Mouse (Mus musculus) stomach, postnatal 0 days (tissue): ENCODE measurements around the gene Gtdc1. TPM values are rescaled to one million over a fixed set of nuclear protein-coding genes. Genes with fewer than 3 reads are reported as not detected.
A peak's percentile ranks its signal among the peaks of the same experiment; 100 is the strongest.

Experiments
- ATAC-seq: fragments of 200-750 bp; cut with Nextera tagmentation; 2 replicates; pipeline ENCODE4 v1.8.0; 2017; ENCODE audit not compliant: low FRiP score, low TSS enrichment
- DNase-seq: peaks from one replicate; pipeline ENCODE4 v3.0.0-alpha.2; 2016; ENCODE audit warnings: low spot score
- H3K27ac ChIP-seq: fragments of 300-500 bp; sonication (generic); replicated peaks from 2 replicates; pipeline ENCODE4 v1.5.1; 2014; ENCODE audit warnings: mild to moderate bottlenecking, control low read depth
- H3K27me3 ChIP-seq: fragments of 300-500 bp; sonication (generic); 2 replicates; pipeline ENCODE4 v1.6.1; 2014; ENCODE audit warnings: low read length; ENCODE audit not compliant: control insufficient read depth, insufficient read depth
- H3K36me3 ChIP-seq: fragments of 300-500 bp; sonication (generic); 2 replicates; pipeline ENCODE4 v1.6.1; 2014; ENCODE audit warnings: low read length, mixed read lengths; ENCODE audit not compliant: control insufficient read depth, insufficient read depth
- H3K4me1 ChIP-seq: fragments of 300-500 bp; sonication (generic); replicated peaks from 2 replicates; pipeline ENCODE4 v1.6.1; 2014; ENCODE audit warnings: antibody characterized with exemption; ENCODE audit not compliant: control insufficient read depth, insufficient read depth
- H3K4me2 ChIP-seq: fragments of 300-500 bp; sonication (generic); replicated peaks from 2 replicates; pipeline ENCODE4 v1.6.1; 2014; ENCODE audit warnings: low read depth, mild to moderate bottlenecking, control low read depth, moderate library complexity
- H3K4me3 ChIP-seq: fragments of 300-500 bp; sonication (generic); 2 replicates; pipeline ENCODE4 v1.5.1; 2014; ENCODE audit warnings: low read depth, low read length, control low read depth
- H3K9ac ChIP-seq: fragments of 300-500 bp; sonication (generic); 2 replicates; pipeline ENCODE4 v1.6.1; 2014; ENCODE audit warnings: mild to moderate bottlenecking, low read length, control low read depth, mixed read lengths
- H3K9me3 ChIP-seq: fragments of 300-500 bp; sonication (generic); 2 replicates; pipeline ENCODE4 v1.6.1; 2016; ENCODE audit warnings: low read length; ENCODE audit not compliant: control insufficient read depth
- CTCF ChIP-seq: IDR thresholded peaks from 2 replicates; pipeline ENCODE4 v1.5.1; 2016; ENCODE audit warnings: antibody characterized with exemption, low read depth, mild to moderate bottlenecking, moderate library complexity
- EP300 ChIP-seq: optimal IDR thresholded peaks from 2 replicates; pipeline ENCODE3; 2016; ENCODE audit warnings: antibody characterized with exemption
- WGBS: fragments of 180-500 bp; shearing (Covaris S2); extraction: QIAGEN DNeasy Blood & Tissue Kit; methylation state at CpG from one replicate; pipeline ENCODE4 v1.1.7; 2014; 5-methylcytosine and 5-hydroxymethylcytosine counted together
- polyA plus RNA-seq: library from polyadenylated mRNA; unstranded; fragments of >200 nt; fragmentation: Nextera tagmentation; extraction: Ambion mirVana; gene quantifications from 2 replicates; pipeline ENCODE4 v1.2.1, GENCODE M21; 2015

Gtdc1 gene
- polyA plus RNA-seq, 1 experiment from 2014 or later: 6.3 TPM

DNA sequence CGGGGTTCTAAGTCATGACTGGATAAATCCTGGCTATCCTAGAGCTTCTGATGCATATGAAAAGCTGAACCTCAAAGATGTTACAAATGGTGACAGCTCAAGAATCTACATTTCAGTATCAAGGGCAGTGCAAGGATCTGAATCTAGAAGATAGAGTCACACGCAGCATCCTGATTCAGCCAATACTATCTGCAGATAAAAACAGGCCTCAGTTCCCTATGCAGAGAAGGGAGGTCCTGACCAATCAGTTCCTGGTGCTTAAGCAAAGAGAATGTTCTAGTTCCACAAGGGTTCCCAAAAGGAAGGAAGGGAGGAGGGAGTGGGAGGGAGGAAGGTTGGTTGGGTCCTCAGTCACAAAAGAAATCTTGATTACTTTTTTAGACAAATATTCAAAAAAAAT, 5.0 kb downstream of the Gtdc1 start:
- Histone ChIP-seq H3K9ac (no peak overlapping the region), H3K4me2 (no peak overlapping the region)

DNA sequence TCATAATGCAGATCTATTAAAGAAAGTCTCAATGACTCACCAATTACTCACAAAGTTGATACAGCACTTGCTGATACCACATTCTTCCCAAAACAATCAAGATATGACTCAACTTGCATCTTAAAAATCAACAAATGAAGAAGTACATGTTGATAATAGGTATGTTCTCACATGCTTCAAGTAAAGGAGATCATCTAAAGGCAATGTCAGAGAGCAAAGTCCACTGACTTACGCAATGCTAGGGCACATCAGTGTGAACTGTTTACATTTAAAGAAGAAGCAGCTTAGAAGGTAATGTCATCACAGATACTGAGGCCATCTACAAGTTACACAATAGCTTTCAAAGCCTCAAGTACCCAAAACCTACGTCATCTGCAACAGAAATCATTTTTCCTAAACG, 7.0 kb downstream of the Gtdc1 start:
- Histone ChIP-seq H3K36me3 (no peaks in the 10 kb centered on the region), H3K9me3 (no peaks in the 10 kb centered on the region), H3K9ac (no peak overlapping the region), H3K4me2 (no peak overlapping the region), H3K27ac (no peak overlapping the region), H3K4me3 (no peak overlapping the region), H3K4me1 (no peaks in the 10 kb centered on the region), H3K27me3 (no peaks in the 10 kb centered on the region)
- DNase-seq (no peak), ATAC-seq (0 out of 2 replicates have a peak, but pooled peaks have one; percentile 47)
- no peak for TF ChIP-seq EP300
- no peak for TF ChIP-seq CTCF
- 61% methylated on average over 3 of the region's 3 CpGs for WGBS

More for the DNA sequence above, 5.0 kb downstream of the Gtdc1 start:
- Histone ChIP-seq H3K27me3 (no peaks in the 10 kb centered on the region), H3K36me3 (no peaks in the 10 kb centered on the region), H3K4me3 (no peak overlapping the region), H3K4me1 (no peaks in the 10 kb centered on the region), H3K27ac (no peak overlapping the region), H3K9me3 (no peaks in the 10 kb centered on the region)
- TF ChIP-seq CTCF (no peak), EP300 (no peak)
- 89% methylated on average over 2 of the region's 2 CpGs for WGBS
- DNase-seq (no peak), ATAC-seq (no peak)

DNA sequence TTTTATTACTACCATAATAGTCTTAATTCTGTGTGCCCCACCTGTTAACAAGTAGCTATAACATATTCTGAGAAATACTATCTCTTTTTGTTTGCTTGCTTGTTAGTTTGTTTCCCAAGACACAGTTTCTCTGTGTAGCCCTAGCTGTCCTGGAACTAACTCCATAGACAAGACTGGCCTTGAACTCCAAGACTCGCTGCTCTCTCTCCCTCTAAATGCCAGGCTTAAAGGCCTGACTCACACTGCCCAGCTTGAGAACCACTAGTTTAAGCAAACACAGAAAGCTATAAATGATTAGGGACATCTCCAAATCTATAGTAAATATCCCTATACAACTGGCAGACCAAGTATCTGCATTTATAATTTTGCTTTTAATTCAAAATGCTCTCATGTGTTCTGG, 8.1 kb downstream of the Gtdc1 start:
- Histone ChIP-seq H3K36me3 (no peaks in the 10 kb centered on the region), H3K27me3 (no peaks in the 10 kb centered on the region), H3K4me1 (no peaks in the 10 kb centered on the region), H3K27ac (no peak overlapping the region), H3K9me3 (no peaks in the 10 kb centered on the region), H3K4me2 (no peak overlapping the region), H3K4me3 (no peak overlapping the region), H3K9ac (no peak overlapping the region)
- ATAC-seq (no peak), DNase-seq (no peak)
- 54% methylated on average over 1 of the region's 1 CpGs for WGBS
- TF ChIP-seq CTCF (no peak), EP300 (no peak)

DNA sequence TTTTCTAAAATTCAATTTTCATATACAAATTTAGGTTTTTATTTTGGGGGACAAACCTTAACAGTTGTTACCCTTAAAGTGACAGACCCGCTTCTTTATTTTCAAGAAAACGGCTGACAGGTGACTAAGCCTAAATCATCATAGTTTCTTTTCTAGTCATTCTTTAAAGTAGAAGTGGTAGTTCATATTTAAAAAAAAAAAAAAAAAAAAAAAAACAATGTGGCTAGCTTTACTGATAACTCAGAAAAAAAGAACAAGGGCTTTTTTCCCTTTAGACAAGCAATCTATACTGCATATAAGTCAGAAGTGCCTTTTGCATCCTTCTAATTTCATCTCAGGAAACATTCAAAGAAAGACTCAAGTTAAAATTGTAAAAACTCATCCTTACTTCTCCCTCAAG, 8.7 kb downstream of the Gtdc1 start:
- Histone ChIP-seq H3K4me2 (no peak overlapping the region), H3K27ac (no peak overlapping the region), H3K36me3 (no peaks in the 10 kb centered on the region), H3K4me1 (no peaks in the 10 kb centered on the region), H3K9me3 (no peaks in the 10 kb centered on the region), H3K9ac (no peak overlapping the region), H3K4me3 (no peak overlapping the region), H3K27me3 (no peaks in the 10 kb centered on the region)
- no peak for ATAC-seq
- WGBS: 97% methylated on average over 2 of the region's 2 CpGs
- DNase-seq: no peak
- TF ChIP-seq CTCF (no peak), EP300 (no peak)

DNA sequence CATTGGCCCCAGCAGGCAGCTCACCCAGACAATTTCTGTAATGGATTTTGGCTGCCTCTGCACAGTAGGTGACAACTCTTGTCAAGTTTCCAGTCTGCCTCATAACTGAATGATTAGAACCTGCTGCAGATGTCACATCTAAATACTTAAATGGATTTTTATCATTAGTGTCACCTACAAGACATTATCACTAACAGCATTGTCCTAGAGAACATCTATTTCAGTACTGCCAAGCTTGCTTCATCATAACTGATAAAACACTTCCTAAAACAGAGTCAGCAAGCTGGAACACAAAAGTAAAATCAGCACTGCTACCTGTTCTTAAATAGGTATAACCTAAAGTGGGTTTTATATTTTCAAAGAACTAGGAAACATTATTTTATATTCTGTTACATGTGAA, 11.2 kb downstream of the Gtdc1 start:
- H3K9me3 ChIP-seq: no peaks in the 10 kb centered on the region
- no peaks in the 10 kb centered on the region for H3K4me1 ChIP-seq
- H3K36me3 ChIP-seq: no peaks in the 10 kb centered on the region
- H3K4me3 ChIP-seq: no peak overlapping the region
- ATAC-seq: no peak
- no peak for TF ChIP-seq CTCF
- no peak overlapping the region for H3K9ac ChIP-seq
- H3K27me3 ChIP-seq: no peaks in the 10 kb centered on the region
- DNase-seq: no peak
- H3K27ac ChIP-seq: no peak overlapping the region
- no peak overlapping the region for H3K4me2 ChIP-seq

DNA sequence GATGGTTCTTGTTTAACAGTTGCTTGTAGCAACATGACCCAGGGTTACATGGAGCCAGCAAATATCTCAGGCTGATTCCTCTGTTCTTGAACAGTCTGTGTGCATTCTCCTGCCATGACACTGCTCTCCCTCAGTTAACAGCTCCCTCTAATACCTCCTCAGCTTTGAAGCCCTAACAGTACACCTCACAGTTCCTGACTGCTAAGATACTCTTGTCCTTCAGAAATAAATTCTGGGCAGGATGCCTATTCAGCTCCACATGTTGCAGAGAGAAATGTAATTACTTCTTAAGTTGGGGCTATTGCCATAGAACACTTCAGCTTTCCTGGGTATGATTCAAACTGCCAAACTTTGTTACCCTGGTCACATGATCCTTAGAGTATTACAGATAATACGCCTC, 29.7 kb downstream of the Gtdc1 start:
- H3K27me3 ChIP-seq: no peaks in the 10 kb centered on the region
- no peaks in the 10 kb centered on the region for H3K4me1 ChIP-seq
- WGBS: 86% methylated on average over 1 of the region's 1 CpGs
- DNase-seq (no peak), ATAC-seq (no peak)
- no peak overlapping the region for H3K9ac ChIP-seq
- no peaks in the 10 kb centered on the region for H3K9me3 ChIP-seq
- no peaks in the 10 kb centered on the region for H3K36me3 ChIP-seq
- H3K4me2 ChIP-seq: no peak overlapping the region
- TF ChIP-seq EP300 (no peak), CTCF (no peak)
- H3K4me3 ChIP-seq: no peak overlapping the region
- no peak overlapping the region for H3K27ac ChIP-seq
